Mouse (Mus musculus) testis, adult 2 months (tissue): Measurements from ENCODE around the gene Kirrel3.

ENCODE experiments used
- CTCF ChIP-seq: fragments of 200-500 bp; IDR thresholded peaks from 2 replicates; pipeline ENCODE4 v1.5.1; 2012; ENCODE audit warnings: low read depth, mild to moderate bottlenecking, inconsistent platforms, low read length, moderate library complexity; ENCODE audit not compliant: control insufficient read depth, insufficient read depth, insufficient replicate concordance
- POLR2A ChIP-seq: fragments of 200-500 bp; IDR thresholded peaks from 2 replicates; pipeline ENCODE4 v1.6.1; 2012; ENCODE audit warnings: low read depth, mild to moderate bottlenecking, inconsistent platforms, low read length, moderate library complexity; ENCODE audit not compliant: control insufficient read depth

DNA sequence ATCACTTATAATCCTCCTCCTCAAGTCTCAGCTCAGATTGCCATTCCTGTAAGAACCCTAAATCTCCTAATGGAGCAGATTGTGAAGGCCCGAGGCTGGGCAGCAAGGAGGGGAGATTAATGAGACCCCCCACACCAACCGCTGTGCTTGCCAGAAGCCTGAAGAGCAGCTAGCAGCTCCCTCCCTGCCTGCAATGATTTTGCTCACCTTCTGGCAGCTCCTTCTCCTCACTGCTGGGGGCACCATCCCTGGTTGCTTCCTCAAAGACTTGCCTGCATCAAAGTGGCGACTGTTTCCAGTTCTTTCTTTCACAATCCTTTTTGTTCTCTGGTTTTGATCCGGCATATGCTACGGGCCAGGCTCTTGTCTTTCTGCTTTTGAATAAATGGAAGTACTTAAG, 253.7 kb downstream of the Kirrel3 start:
- TF ChIP-seq CTCF (no peak), POLR2A (no peak)
